Mouse (Mus musculus) liver, embryonic 15.5 days (tissue): ENCODE data around the gene Rmnd5a. TPM values are rescaled to one million over a fixed set of nuclear protein-coding genes. Genes with fewer than 3 reads are reported as not detected.

ENCODE experiments used
- ATAC-seq: fragments of 200-750 bp; cut with Nextera tagmentation; 2 replicates; pipeline ENCODE4 v1.8.0; 2017; ENCODE audit warnings: moderate number of reproducible peaks, mild to moderate bottlenecking, moderate library complexity; ENCODE audit not compliant: insufficient read depth
- H3K27ac ChIP-seq: fragments of 300-500 bp; sonication (generic); replicated peaks from 2 replicates; pipeline ENCODE4 v1.5.1; 2015; ENCODE audit warnings: mild to moderate bottlenecking, inconsistent platforms
- H3K27me3 ChIP-seq: fragments of 300-500 bp; sonication (generic); 2 replicates; pipeline ENCODE4 v1.6.1; 2015; ENCODE audit warnings: mild to moderate bottlenecking, inconsistent platforms
- H3K36me3 ChIP-seq: fragments of 300-500 bp; sonication (generic); replicated peaks from 2 replicates; pipeline ENCODE4 v1.6.1; 2015; ENCODE audit warnings: moderate library complexity, mild to moderate bottlenecking, inconsistent platforms
- H3K4me1 ChIP-seq: fragments of 300-500 bp; sonication (generic); replicated peaks from 2 replicates; pipeline ENCODE4 v1.6.1; 2015; ENCODE audit warnings: inconsistent platforms
- H3K4me2 ChIP-seq: fragments of 300-500 bp; sonication (generic); 2 replicates; pipeline ENCODE4 v1.6.1; 2015; ENCODE audit warnings: moderate library complexity, mild to moderate bottlenecking, inconsistent platforms
- H3K4me3 ChIP-seq: fragments of 300-500 bp; sonication (generic); replicated peaks from 2 replicates; pipeline ENCODE4 v1.5.1; 2015; ENCODE audit warnings: mild to moderate bottlenecking, inconsistent platforms
- H3K9ac ChIP-seq: fragments of 300-500 bp; sonication (generic); 2 replicates; pipeline ENCODE4 v1.6.1; 2015; ENCODE audit warnings: moderate library complexity, mild to moderate bottlenecking, inconsistent platforms
- H3K9me3 ChIP-seq: fragments of 300-500 bp; sonication (generic); replicated peaks from 2 replicates; pipeline ENCODE4 v1.6.1; 2016; ENCODE audit warnings: inconsistent platforms
- WGBS: fragments of 180-500 bp; shearing (Covaris S2); methylation state at CpG from one replicate; pipeline ENCODE4 v1.1.7; 2015; ENCODE audit warnings: mixed read lengths; ENCODE audit not compliant: insufficient replicate concordance; 5-methylcytosine and 5-hydroxymethylcytosine counted together
- polyA plus RNA-seq: library from polyadenylated mRNA; unstranded; fragments of >200 nt; fragmentation: Nextera tagmentation; extraction: Ambion mirVana; gene quantifications from 2 replicates; pipeline ENCODE4 v1.2.1, GENCODE M21; 2015

Rmnd5a gene
- polyA plus RNA-seq, 1 experiment from 2014 or later, result 6.9 TPM

DNA sequence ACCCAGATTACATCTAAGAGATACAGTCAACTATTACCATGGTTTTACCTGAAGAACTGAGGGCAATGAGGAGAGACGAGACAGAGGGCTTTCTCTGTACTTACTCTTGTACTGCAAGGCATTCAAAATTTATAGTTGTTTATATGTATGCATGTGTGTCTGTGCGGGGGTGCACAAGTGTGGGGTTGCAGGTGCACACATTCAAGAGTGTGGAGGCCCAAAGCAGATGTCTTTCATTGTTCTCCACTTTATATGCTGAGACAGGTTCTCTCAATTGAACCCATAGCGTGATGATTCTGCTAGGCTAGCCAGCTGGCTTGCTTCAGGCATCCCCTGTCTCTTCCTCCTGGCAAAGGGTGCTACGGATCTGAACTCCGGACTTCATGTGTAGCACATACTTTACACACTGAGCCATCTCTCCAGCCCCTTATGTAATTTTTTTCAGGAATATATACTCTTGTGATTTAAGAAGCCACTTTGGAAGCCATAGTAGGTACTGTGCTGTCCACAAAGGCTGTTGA is 69.3 kb downstream of the Rmnd5a start:
- 72% methylated on average over 5 of the region's 5 CpGs for WGBS
- no peak overlapping the region for H3K4me3 ChIP-seq
- H3K4me2 ChIP-seq, result no peak overlapping the region
- no peak overlapping the region for H3K9ac ChIP-seq
- ATAC-seq, result no peak
- no peaks in the 10 kb centered on the region for H3K9me3 ChIP-seq
- no peak overlapping the region for H3K27ac ChIP-seq
- H3K4me1 ChIP-seq, result no peaks in the 10 kb centered on the region
- H3K36me3 ChIP-seq, result no peaks in the 10 kb centered on the region
- no peaks in the 10 kb centered on the region for H3K27me3 ChIP-seq

DNA sequence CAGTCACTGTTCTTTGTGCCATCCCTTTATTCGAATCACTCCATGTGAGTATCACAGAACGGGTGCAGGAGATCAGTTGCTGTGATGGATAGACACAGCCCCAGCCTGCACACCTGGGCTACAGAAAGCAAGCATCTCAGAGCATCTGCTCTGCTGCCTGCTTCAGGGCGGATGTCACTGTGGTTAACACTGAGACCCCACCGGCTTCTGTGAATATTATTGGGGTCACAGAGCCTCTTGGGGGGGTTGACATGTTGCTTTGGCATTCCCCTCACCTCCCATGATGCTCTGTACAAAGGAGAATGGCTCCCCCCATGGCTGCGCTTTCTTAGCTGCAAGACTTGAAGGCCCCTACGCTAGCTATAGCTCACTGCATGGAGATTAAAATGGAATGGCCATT is 71.0 kb downstream of the Rmnd5a start:
- no peak for ATAC-seq
- no peak overlapping the region for H3K27ac ChIP-seq
- no peaks in the 10 kb centered on the region for H3K36me3 ChIP-seq
- WGBS, result 61% methylated on average over 6 of the region's 6 CpGs
- H3K27me3 ChIP-seq, result no peaks in the 10 kb centered on the region
- H3K9ac ChIP-seq, result no peak overlapping the region
- no peak overlapping the region for H3K4me3 ChIP-seq
- H3K4me1 ChIP-seq, result no peaks in the 10 kb centered on the region
- H3K9me3 ChIP-seq, result no peaks in the 10 kb centered on the region
- H3K4me2 ChIP-seq, result no peak overlapping the region

DNA sequence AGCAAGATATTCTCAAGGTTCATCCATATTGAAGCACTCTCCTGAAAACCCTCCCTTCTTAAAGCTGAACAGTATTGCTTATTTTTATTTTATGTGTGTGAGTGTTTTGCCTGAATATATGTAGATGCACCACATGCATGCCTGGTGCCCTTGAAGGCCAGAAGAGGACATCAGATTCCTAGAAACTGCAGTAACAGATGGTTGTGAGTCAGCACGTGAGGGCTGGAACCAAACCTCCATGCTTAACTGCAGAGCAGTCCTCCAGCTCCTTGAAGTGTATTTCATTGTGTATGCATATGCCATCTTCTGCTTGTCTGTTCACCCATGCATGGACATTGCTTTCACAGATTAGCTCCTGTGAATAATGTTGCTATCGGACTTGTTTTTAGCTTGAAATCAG is 76.4 kb downstream of the Rmnd5a start:
- Histone ChIP-seq H3K36me3 (no peaks in the 10 kb centered on the region), H3K27me3 (no peaks in the 10 kb centered on the region), H3K4me2 (no peak overlapping the region), H3K4me3 (no peak overlapping the region), H3K4me1 (no peaks in the 10 kb centered on the region), H3K9ac (no peak overlapping the region), H3K27ac (no peak overlapping the region), H3K9me3 (no peaks in the 10 kb centered on the region)
- 59% methylated on average over 2 of the region's 2 CpGs for WGBS
- no peak for ATAC-seq

DNA sequence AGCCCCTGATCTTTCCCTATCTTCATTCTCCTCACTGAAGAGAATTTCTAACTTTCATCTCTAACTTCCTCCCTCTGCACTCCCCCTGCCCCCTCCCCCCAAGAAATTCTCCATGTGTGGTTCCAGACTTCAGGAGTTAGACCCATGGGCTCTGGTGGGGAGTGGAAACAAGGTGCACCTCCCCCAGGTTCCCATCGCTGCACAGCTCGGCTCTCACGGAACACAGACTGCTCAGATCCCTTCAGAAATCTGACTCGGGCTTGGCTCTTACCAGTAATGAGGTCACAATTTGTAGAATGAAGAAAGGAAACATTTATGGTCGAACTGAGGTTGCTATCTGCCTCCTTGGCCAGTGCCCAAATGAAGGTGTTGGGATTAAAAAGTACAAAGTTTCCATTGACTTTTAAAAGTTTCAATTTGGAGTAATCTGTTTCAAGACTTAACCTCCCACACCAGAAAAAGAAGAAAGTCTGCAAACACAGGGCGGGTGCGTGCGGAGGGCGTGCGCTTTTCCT is 79.2 kb downstream of the Rmnd5a start:
- no peaks in the 10 kb centered on the region for H3K4me1 ChIP-seq
- no peaks in the 10 kb centered on the region for H3K9me3 ChIP-seq
- H3K36me3 ChIP-seq, result no peaks in the 10 kb centered on the region
- 68% methylated on average over 10 of the region's 10 CpGs for WGBS
- H3K4me3 ChIP-seq, result no peak overlapping the region
- ATAC-seq, result no peak
- no peak overlapping the region for H3K27ac ChIP-seq
- no peaks in the 10 kb centered on the region for H3K27me3 ChIP-seq
- H3K9ac ChIP-seq, result no peak overlapping the region
- no peak overlapping the region for H3K4me2 ChIP-seq

DNA sequence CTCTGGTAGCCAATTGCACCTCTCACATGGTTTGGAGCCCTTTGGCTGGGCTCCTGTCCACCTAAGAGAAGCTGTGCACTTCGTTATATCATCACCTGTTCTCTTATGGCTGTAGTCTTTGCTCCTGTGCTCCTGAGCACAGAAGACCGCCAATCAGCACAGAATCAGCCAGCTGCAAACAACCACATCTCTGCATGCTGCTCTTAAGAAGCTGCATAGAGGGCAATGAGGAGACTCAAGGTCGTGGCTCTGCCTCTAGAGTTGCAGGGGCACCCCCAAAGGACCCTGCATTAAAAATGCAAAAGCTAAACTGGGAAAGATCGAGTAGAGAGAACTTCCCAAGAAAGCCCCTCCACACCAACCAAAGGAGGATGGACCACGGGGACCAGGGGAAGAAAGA is 79.7 kb downstream of the Rmnd5a start:
- WGBS, result 39% methylated on average over 5 of the region's 5 CpGs
- no peaks in the 10 kb centered on the region for H3K9me3 ChIP-seq

DNA sequence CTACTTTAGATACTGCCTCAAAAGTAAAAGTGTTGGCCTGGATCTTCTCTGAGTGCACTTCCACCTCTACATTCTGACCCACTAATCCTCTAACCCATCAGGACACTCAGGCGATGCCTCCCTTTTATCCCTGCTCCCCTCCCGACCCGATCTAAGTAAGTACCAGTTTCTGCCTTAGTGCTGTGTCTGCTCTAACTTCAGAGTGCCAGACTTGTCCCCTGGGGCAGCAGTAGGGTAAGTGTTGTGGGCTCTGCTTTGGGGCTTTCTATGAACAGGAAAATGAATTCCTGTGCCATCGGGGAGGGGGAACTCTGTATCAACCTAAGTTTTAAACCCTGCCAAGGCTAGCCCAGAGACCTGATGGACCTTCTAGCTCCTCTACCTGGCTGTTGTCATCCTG is 80.2 kb downstream of the Rmnd5a start:
- no peak overlapping the region for H3K9ac ChIP-seq
- H3K9me3 ChIP-seq, result no peaks in the 10 kb centered on the region
- no peak for ATAC-seq

More for the DNA sequence above, 79.7 kb downstream of the Rmnd5a start:
- H3K27ac ChIP-seq, result no peak overlapping the region
- no peaks in the 10 kb centered on the region for H3K4me1 ChIP-seq
- no peak for ATAC-seq
- no peak overlapping the region for H3K4me2 ChIP-seq
- no peak overlapping the region for H3K9ac ChIP-seq
- no peak overlapping the region for H3K4me3 ChIP-seq
- H3K27me3 ChIP-seq, result no peaks in the 10 kb centered on the region
- H3K36me3 ChIP-seq, result no peaks in the 10 kb centered on the region

DNA sequence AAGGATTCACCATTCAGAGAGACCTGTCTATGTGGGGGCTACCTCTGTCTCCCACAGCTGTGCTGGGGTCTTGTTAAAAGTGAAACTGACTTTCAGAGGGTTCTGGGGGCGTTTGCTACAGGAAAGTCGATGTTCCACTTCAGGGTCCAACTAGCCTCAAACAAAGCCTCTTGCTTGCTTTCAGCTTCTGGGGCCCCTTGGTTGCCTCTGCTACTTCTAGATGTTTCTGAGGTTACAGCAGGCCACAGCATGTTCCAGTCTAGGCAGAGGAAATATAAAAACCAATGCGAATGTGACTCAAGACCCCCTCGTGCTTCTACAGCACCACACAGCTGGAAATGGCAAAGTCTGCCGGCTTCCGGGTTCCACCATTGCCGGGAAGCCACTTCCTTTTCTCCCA is 82.9 kb downstream of the Rmnd5a start:
- ATAC-seq, result no peak
- H3K4me2 ChIP-seq, result no peak overlapping the region
- H3K27me3 ChIP-seq, result no peaks in the 10 kb centered on the region
- no peak overlapping the region for H3K4me3 ChIP-seq
- H3K9me3 ChIP-seq, result no peaks in the 10 kb centered on the region
- no peak overlapping the region for H3K27ac ChIP-seq
- no peak overlapping the region for H3K9ac ChIP-seq
- H3K4me1 ChIP-seq, result no peaks in the 10 kb centered on the region
- H3K36me3 ChIP-seq, result no peaks in the 10 kb centered on the region
- WGBS, result 60% methylated on average over 7 of the region's 7 CpGs

More for the DNA sequence above, 80.2 kb downstream of the Rmnd5a start:
- H3K27ac ChIP-seq, result no peak overlapping the region
- no peaks in the 10 kb centered on the region for H3K36me3 ChIP-seq
- H3K4me3 ChIP-seq, result no peak overlapping the region
- no peaks in the 10 kb centered on the region for H3K4me1 ChIP-seq
- H3K27me3 ChIP-seq, result no peaks in the 10 kb centered on the region
- 54% methylated on average over 4 of the region's 4 CpGs for WGBS
- H3K4me2 ChIP-seq, result no peak overlapping the region

DNA sequence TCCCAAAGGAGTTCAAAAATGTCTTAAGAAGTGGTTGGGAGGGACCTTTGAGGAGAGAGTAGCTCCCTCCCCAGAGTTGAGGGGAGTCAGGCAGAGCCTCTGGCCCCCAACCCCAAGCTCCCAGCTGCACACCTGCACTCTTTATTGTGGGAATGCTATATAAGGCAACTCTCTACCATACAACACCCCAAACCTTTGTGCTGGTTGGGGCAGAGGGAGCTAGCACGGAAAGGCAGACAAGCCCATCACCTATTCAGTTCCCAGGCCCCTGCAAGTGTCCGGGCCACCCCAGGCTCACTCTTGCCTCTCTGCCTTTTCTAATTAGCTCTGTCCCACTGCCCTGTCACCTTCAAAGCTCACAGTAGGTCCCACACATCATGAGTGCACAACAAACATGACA is 86.7 kb downstream of the Rmnd5a start:
- no peak for ATAC-seq
- H3K9ac ChIP-seq, result no peak overlapping the region
- 55% methylated on average over 2 of the region's 2 CpGs for WGBS
- H3K4me3 ChIP-seq, result no peak overlapping the region
- H3K27ac ChIP-seq, result no peak overlapping the region
- H3K4me1 ChIP-seq, result no peaks in the 10 kb centered on the region
- no peaks in the 10 kb centered on the region for H3K27me3 ChIP-seq
- H3K9me3 ChIP-seq, result no peaks in the 10 kb centered on the region
- H3K4me2 ChIP-seq, result no peak overlapping the region
- no peaks in the 10 kb centered on the region for H3K36me3 ChIP-seq

DNA sequence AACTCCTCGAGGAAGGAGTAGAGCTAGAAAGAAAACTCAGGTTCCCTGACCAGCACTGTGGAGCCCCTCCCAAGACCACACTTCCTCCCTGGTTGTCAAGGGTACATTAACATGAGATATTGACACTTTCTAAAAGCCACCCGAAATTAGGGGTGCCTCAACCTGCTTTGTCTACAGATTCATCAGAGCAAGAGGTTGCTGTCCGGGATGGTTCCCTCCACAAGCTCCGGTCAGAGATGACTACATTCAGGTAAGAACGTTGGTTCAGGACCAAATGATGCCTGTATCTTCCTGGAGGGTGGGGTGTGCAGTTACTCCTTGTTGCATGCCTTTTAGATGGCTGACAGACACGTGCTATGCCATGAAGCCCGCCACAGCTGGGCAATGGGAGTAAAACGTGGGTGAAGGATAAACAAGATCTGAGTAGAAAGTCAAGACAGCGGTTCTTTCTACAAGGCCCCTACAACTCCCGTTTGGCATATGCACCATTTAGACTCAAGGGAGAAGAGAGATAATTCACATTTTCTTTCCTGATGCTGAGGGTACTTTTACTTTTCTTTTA is 87.5 kb downstream of the Rmnd5a start:
- Histone ChIP-seq H3K9me3 (0 out of 2 replicates have a peak, but pooled peaks cover 2% of the 10 kb centered on the region), H3K27me3 (no peaks in the 10 kb centered on the region), H3K4me2 (no peak overlapping the region), H3K36me3 (no peaks in the 10 kb centered on the region), H3K4me1 (no peaks in the 10 kb centered on the region), H3K27ac (no peak overlapping the region), H3K9ac (no peak overlapping the region), H3K4me3 (no peak overlapping the region)
- no peak for ATAC-seq
- WGBS, result 58% methylated on average over 10 of the region's 10 CpGs

DNA sequence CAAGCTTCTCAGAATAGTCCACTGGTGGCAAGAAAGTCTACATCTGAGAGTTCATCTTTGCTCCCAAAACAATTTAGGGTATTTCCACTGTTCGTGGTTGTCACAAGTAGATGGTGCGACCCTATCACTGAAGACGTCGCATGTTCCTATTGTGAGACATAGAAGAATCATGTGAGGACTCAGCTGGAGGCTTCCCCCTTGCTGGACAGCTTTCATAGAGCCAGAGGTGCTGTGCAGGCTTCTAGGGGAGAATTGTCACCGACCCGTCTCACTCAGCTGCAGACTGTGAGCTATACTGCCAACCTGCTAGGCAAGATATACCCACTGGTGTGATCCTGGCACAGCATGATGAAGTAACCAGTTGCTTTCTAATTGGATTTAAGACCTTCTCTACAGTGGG is 88.2 kb downstream of the Rmnd5a start:
- 72% methylated on average over 6 of the region's 6 CpGs for WGBS
- no peak overlapping the region for H3K4me2 ChIP-seq
- no peak for ATAC-seq
- H3K9me3 ChIP-seq, result 0 out of 2 replicates have a peak, but pooled peaks cover 5% of the 10 kb centered on the region
- H3K4me1 ChIP-seq, result no peaks in the 10 kb centered on the region
- no peaks in the 10 kb centered on the region for H3K36me3 ChIP-seq
- H3K4me3 ChIP-seq, result no peak overlapping the region
- H3K27ac ChIP-seq, result no peak overlapping the region
- no peak overlapping the region for H3K9ac ChIP-seq
- no peaks in the 10 kb centered on the region for H3K27me3 ChIP-seq

DNA sequence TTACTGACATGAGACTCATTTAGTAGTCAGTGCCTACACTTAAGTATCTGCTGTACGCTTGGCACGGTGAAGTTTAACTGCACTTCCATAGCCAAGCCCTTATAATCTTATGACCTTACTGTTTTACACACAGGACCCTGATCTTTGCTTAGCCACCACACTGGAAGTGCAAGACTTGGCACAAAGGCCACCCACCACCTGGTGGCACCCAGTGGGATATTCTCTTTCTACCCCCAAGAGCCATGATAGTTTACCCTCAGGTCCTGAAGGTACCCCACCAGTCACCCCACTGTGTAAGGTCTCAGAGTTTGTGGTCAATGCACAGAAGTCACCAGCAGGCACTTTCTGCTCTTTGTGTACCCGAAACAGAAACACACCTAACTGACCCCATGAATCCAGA is 89.2 kb downstream of the Rmnd5a start:
- Histone ChIP-seq H3K36me3 (no peaks in the 10 kb centered on the region), H3K9ac (no peak overlapping the region), H3K27me3 (no peaks in the 10 kb centered on the region), H3K4me1 (no peaks in the 10 kb centered on the region), H3K4me3 (no peak overlapping the region), H3K27ac (no peak overlapping the region), H3K9me3 (0 out of 2 replicates have a peak, but pooled peaks cover 5% of the 10 kb centered on the region), H3K4me2 (no peak overlapping the region)
- no peak for ATAC-seq
- 69% methylated on average over 3 of the region's 3 CpGs for WGBS

DNA sequence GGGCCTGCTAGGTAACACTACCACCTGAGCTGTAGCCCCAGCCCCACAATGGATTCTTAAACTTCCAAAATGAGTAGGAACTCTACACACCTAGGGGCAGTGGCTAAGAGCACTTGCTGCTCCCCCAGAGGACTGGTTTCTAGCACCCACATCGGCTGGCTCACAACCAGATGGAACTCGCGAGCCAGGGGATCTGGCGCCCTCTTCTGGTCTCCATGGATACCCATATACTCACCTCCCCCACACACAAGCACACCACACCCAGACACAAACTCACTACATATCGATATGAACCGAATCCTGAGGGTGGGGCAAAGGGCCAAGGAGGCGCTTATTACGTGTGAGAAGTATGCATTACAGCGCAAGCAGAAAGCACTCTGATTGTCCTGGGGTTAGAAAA is 92.4 kb downstream of the Rmnd5a start:
- H3K4me1 ChIP-seq, result no peaks in the 10 kb centered on the region
- no peaks in the 10 kb centered on the region for H3K27me3 ChIP-seq
- no peak overlapping the region for H3K27ac ChIP-seq
- H3K36me3 ChIP-seq, result no peaks in the 10 kb centered on the region
- no peak overlapping the region for H3K4me3 ChIP-seq
- no peak overlapping the region for H3K4me2 ChIP-seq
- ATAC-seq, result no peak
- 0 out of 2 replicates have a peak, but pooled peaks cover 5% of the 10 kb centered on the region for H3K9me3 ChIP-seq
- no peak overlapping the region for H3K9ac ChIP-seq
- 78% methylated on average over 9 of the region's 9 CpGs for WGBS
